Mouse (Mus musculus): ENCODE data around the gene Mief1. TPM values are rescaled to one million over a fixed set of nuclear protein-coding genes. Genes with fewer than 3 reads are reported as not detected.

Mief1 gene
- 44.4 and 44.5 TPM in 2 replicates for polyA plus RNA-seq (2016; fragmentation: Nextera tagmentation; extraction: Ambion mirVana)

DNA sequence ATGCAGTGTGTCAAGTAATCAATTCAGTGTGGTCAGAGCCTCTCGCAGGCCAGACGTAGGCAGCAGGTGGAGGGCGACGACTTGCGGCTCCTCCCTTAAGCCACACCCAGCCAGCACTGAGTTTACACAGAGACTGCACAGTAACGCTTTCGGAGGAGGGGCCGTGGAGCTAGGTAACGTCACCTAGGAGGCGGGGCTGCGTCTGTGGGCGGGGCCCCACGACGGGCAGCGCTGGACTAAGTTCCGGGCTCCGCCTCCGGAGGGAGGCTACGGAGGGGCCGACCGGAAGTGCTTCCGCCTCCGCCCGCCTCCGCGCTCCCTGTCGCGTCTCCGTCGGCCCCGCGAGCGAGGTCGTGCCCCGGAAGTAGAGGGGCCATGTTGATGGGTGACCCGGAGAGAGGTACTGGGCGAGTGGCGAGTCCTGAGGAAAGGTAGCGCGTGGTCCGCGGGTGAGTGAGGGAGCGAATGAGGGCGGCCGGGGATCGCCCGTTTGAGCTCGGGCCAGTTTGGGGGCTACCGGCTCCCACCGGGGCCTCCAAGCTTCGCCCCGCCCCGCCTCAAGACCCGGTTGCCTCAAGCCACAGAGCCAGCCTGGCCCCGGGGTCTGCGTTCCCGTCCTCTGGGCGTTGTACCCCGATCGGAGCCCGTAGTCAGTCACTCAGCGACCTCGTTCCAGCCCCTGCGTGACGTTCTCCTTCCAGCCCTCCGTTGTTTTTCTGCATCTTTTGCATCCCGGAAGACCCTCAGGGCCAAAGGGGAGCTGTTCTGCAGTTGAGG lies at the start of gene Mief1:
TSS of gene Mief1 (plus strand) at position 286 of the 777 bp plus-strand sequence.
- no peaks in the 10 kb centered on the region for H3K27me3 ChIP-seq (replicated peaks; ENCODE audit: low read depth, poor library complexity, severe bottlenecking)
- H3K27ac ChIP-seq (replicated peaks) = peak within 1 kb of the TSS; percentile 95
- under 1% methylated on average over 67 of the region's 67 CpGs for WGBS
- peaks cover 25% of the 10 kb centered on the region for H3K4me1 ChIP-seq
- peak; percentile 98 for DNase-seq (ENCODE audit: low spot score)
- no peaks in the 10 kb centered on the region for H3K9me3 ChIP-seq
- peak within 1 kb of the TSS; percentile 83 for H3K4me3 ChIP-seq
- H3K36me3 ChIP-seq (replicated peaks) = peaks cover 37% of the 10 kb centered on the region

DNA sequence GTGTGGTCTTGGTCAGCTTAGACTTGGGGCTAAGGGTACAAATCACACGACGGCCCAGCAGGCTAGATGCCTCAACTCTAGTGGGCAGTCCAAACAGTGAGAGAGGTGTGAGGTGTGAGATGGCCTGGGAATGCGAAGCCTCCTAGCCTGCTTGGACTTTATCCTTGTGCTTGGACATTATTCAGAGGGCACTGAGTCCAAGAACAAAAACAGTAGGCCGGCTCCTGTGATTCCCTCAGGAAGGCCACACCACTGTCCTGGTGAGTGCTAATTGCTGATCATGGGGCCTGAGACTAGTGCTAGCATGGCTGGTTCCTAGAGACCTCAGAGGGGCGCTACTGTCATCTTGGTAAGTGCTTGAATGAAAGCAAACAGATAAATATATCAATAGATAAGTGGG lies 44.9 kb upstream of the Mief1 start:
- Histone ChIP-seq H3K4me3 (no peak overlapping the region), H3K27ac (replicated peaks) (no peak overlapping the region), H3K9me3 (no peaks in the 10 kb centered on the region), H3K4me1 (peaks cover 17% of the 10 kb centered on the region), H3K27me3 (replicated peaks; ENCODE audit: low read depth, poor library complexity, severe bottlenecking) (no peaks in the 10 kb centered on the region), H3K36me3 (replicated peaks) (no peaks in the 10 kb centered on the region)
- no peak for DNase-seq (ENCODE audit: low spot score)
- 85% methylated on average over 5 of the region's 5 CpGs for WGBS

DNA sequence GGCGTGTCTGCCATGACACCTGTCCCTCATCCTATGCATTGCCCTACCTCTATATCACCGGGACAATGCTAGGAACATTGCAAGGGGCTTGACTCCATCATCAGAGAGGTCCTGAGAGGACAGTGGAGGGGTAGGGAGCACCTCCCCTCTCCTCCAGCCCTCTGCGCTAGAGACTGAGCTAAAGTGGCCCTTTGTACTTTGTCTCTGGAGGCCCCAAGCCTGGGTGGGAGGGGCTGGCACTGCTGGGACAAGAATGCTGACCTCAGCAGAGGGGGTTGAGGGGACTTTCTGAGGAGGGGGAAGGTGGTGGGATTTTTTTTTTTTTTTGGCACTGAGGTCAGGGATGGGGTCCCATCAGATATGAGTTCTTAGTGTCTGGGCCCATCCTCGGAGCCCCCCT lies 43.7 kb upstream of the Mief1 start:
- Histone ChIP-seq H3K27ac (replicated peaks) (no peak overlapping the region), H3K4me1 (peaks cover 17% of the 10 kb centered on the region), H3K4me3 (no peak overlapping the region), H3K36me3 (replicated peaks) (no peaks in the 10 kb centered on the region), H3K9me3 (no peaks in the 10 kb centered on the region), H3K27me3 (replicated peaks; ENCODE audit: low read depth, poor library complexity, severe bottlenecking) (no peaks in the 10 kb centered on the region)
- DNase-seq (ENCODE audit: low spot score) = no peak
- 66% methylated on average over 4 of the region's 4 CpGs for WGBS

DNA sequence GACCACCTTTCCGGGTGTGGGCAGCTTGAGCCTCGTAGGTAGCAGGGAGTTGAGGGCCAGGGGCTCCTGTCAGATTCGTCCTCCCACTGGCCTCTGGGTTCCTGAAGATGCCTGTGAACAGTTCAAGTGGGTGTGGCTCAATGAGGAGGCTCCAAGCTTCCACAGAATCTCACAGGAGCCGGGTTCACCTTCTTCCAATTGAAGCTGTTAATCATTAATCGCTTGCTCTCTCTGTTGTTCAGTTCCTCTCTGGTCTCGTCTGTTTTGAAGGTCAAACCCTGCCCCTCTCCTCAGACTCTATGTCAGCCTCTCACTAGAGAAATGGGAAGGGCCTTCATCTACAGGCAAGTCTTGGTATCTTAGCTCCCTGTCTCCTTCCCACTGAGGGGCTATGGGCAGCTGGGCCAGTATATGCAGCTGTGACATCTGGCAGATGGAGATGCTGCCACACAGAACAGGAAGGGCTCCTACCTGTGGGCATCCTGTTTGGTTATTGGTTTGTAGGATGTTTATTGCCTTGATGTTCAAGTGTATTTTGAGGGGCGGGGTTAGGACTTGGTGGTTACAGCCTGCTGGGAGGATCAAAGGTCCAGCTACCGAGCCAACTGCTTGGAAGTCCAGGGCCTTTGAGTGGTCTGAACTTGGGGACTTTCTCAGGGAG lies 42.1 kb upstream of the Mief1 start:
- H3K27ac ChIP-seq (replicated peaks) = no peak overlapping the region
- no peak overlapping the region for H3K4me3 ChIP-seq
- 80% methylated on average over 8 of the region's 8 CpGs for WGBS
- no peaks in the 10 kb centered on the region for H3K36me3 ChIP-seq (replicated peaks)
- H3K9me3 ChIP-seq = no peaks in the 10 kb centered on the region
- H3K4me1 ChIP-seq = peaks cover 17% of the 10 kb centered on the region
- H3K27me3 ChIP-seq (replicated peaks; ENCODE audit: low read depth, poor library complexity, severe bottlenecking) = no peaks in the 10 kb centered on the region
- DNase-seq (ENCODE audit: low spot score) = no peak

DNA sequence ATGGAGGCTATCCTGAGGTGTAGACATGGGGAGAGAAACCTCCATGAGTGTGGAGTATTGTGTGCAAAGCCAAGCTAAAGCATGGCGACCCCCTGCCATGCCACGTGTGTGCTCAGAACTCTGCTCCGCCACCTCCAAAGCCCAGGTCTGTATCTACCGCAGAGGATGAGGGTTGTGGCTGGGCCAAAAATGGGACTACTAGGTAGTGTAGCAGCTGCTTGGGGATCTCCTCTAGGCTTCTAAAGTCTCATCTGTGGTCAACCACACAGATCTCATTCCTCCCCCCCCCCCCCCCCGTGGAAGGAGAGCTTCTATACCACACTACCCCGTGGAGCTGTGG lies 41.6 kb upstream of the Mief1 start:
- H3K9me3 ChIP-seq = no peaks in the 10 kb centered on the region
- H3K36me3 ChIP-seq (replicated peaks) = peaks cover 2% of the 10 kb centered on the region; the same call in 1 of the 2 replicates
- 86% methylated on average over 6 of the region's 6 CpGs for WGBS
- no peak overlapping the region for H3K27ac ChIP-seq (replicated peaks)
- H3K27me3 ChIP-seq (replicated peaks; ENCODE audit: low read depth, poor library complexity, severe bottlenecking) = no peaks in the 10 kb centered on the region
- no peak overlapping the region for H3K4me3 ChIP-seq
- DNase-seq (ENCODE audit: low spot score) = no peak
- H3K4me1 ChIP-seq = peaks cover 17% of the 10 kb centered on the region

DNA sequence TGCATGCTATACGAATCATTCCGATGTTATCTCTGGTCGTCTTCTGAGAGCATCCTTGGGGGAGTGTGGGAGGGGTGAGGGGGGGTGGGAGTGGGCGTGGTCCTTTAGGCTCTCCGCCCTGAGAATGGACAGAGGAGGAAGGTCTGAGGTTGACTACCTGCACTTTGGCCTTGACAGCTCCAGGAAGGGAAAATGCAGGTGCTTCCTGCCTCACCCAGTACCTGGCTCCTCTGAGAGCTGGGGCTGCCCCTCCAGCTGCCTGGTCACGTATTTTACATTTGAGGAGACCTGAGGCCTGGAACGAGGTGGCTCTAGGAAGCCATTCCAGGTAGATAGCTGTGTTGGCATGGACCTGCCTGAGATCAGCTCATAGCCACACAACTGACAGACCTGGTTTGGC lies 41.0 kb upstream of the Mief1 start:
- Histone ChIP-seq H3K9me3 (no peaks in the 10 kb centered on the region), H3K27me3 (replicated peaks; ENCODE audit: low read depth, poor library complexity, severe bottlenecking) (no peaks in the 10 kb centered on the region), H3K27ac (replicated peaks) (no peak overlapping the region), H3K4me3 (no peak overlapping the region), H3K36me3 (replicated peaks) (peaks cover 8% of the 10 kb centered on the region; the same call in 1 of the 2 replicates), H3K4me1 (peaks cover 17% of the 10 kb centered on the region)
- no peak for DNase-seq (ENCODE audit: low spot score)
- WGBS = 87% methylated on average over 7 of the region's 7 CpGs

DNA sequence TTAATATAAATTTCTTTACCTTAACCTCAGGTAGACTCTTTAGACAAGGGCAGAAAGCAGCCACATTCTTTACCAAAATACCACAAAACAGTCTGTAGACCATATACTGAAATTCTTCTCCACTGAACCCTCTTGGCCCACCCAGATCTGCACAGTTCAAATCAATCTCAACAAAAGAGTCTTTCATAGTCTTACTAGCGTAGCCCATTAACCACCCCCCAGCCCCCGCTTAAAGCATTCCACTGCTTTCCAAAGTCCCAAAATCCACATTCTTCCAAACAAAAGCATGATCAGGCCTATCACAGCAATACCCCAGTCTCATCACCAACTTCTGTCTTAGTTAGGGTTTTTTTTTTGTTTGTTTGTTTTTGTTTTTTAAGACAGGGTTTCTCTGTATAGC lies 34.3 kb upstream of the Mief1 start:
- DNase-seq (ENCODE audit: low spot score) = no peak
- no peak overlapping the region for H3K27ac ChIP-seq (replicated peaks)
- no peaks in the 10 kb centered on the region for H3K27me3 ChIP-seq (replicated peaks; ENCODE audit: low read depth, poor library complexity, severe bottlenecking)
- 55% methylated on average over 2 of the region's 2 CpGs for WGBS
- H3K36me3 ChIP-seq (replicated peaks) = peaks cover 19% of the 10 kb centered on the region; the same call in 1 of the 2 replicates
- no peaks in the 10 kb centered on the region for H3K9me3 ChIP-seq
- no peak overlapping the region for H3K4me3 ChIP-seq
- peaks cover 10% of the 10 kb centered on the region; the same call in 1 of the 2 replicates for H3K4me1 ChIP-seq

DNA sequence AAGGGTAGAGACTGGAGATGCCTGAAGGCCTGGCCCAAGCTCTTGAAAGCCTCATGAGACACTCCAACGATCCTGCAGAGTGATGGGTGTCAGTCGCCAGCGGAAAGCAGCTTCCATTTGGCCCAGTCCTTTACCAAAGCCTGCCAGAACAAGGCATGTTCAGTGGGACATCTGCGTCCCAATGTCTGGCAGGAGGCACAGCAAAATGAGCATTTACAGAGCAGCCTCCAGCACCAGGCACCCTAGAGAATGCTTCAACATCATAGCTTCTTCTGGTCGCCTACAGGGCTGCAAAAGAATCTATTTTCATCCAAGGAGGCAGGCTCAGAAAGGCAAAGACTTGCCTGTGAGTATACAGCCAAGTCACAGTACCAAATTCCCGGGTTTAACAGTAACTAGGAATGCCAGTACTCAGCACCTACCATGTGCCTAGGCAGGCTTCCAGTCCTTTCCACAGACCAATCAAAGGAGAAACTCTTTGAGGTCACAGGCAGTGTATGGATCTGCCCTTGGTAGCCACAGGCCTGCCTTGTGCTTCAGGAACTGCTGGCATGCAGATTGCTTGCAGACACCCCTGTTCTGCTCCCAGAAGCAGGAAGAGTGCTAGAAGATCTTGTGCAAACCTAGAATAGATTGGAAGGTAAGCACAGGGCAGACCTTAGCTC lies 31.6 kb upstream of the Mief1 start:
- no peaks in the 10 kb centered on the region for H3K27me3 ChIP-seq (replicated peaks; ENCODE audit: low read depth, poor library complexity, severe bottlenecking)
- DNase-seq (ENCODE audit: low spot score) = no peak
- 89% methylated on average over 6 of the region's 6 CpGs for WGBS
- no peaks in the 10 kb centered on the region for H3K9me3 ChIP-seq
- peaks cover 10% of the 10 kb centered on the region; the same call in 1 of the 2 replicates for H3K4me1 ChIP-seq
- peaks cover 23% of the 10 kb centered on the region for H3K36me3 ChIP-seq (replicated peaks)
- H3K27ac ChIP-seq (replicated peaks) = no peak overlapping the region
- no peak overlapping the region for H3K4me3 ChIP-seq

DNA sequence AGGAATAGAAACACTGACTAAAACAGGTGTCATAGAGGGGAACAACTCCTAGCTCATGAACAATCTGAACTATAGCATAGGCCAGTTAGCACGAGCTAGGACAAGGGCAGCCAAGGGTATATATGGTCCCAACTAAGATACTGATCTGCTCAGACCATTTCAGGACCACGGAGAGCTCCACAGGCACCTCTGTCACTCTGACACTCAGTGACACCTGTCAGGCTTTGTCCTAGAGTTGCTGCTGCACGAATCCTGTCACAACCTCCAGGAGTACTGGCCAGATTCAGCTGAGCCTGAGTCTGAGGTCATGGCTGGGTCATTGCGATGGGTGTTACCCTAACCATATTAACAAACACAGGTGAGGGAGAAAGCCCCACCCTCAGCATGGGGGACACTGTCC lies 30.4 kb upstream of the Mief1 start:
- no peak overlapping the region for H3K27ac ChIP-seq (replicated peaks)
- no peak overlapping the region for H3K4me3 ChIP-seq
- H3K9me3 ChIP-seq = no peaks in the 10 kb centered on the region
- H3K27me3 ChIP-seq (replicated peaks; ENCODE audit: low read depth, poor library complexity, severe bottlenecking) = no peaks in the 10 kb centered on the region
- H3K4me1 ChIP-seq = peaks cover 13% of the 10 kb centered on the region
- peaks cover 13% of the 10 kb centered on the region for H3K36me3 ChIP-seq (replicated peaks)
- peak; percentile 65 for DNase-seq (ENCODE audit: low spot score)
- 36% methylated on average over 4 of the region's 4 CpGs for WGBS

DNA sequence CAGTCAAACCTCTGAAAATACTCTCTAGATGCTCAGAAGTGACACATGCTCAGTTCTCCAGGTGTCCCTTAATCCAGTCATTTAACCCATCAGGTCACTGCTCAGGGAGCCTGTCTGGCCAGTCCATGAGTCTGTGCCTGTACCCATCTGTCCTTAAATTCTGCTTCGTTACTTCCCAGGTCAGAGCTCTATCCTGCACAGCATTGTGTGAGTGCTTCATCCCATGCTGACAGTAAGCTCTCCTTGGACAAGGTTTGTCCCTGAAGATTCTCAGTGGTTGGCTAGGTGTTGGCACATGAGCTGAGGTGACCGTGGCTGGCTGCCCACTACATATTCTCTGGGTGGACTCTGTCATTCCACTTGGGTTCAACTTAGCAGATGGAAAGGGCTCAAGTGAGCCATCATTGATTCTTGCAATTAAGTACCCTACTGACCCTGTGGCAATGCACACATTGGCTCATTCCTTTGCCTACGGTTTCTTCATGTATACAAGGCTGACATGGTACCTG lies 27.7 kb upstream of the Mief1 start:
- peaks cover 17% of the 10 kb centered on the region for H3K4me1 ChIP-seq
- no peak overlapping the region for H3K4me3 ChIP-seq
- no peak overlapping the region for H3K27ac ChIP-seq (replicated peaks)
- peaks cover 12% of the 10 kb centered on the region for H3K36me3 ChIP-seq (replicated peaks)
- H3K9me3 ChIP-seq = no peaks in the 10 kb centered on the region
- no peak for DNase-seq (ENCODE audit: low spot score)
- no peaks in the 10 kb centered on the region for H3K27me3 ChIP-seq (replicated peaks; ENCODE audit: low read depth, poor library complexity, severe bottlenecking)
- 88% methylated on average over 3 of the region's 3 CpGs for WGBS

DNA sequence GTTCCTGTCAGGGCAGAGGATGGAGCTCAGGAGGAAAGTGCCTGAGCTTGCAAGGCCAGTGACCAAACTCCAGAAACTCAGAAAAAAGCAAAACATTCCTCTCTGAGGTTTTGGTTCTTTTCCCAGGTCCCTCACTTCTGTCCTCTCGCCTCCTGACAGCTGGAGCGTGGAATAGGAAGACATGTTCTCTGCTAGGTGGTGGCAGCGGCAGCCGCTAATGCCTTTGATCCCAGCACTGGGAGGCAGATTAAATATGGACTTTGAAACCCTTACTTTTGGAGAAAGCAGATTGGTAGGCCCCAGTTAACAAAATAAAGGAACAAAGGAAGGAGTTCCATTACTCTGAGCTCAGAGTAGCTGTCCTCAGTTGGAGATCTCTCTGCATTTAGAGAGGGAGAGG lies 25.4 kb upstream of the Mief1 start:
- Histone ChIP-seq H3K4me3 (no peak overlapping the region), H3K9me3 (no peaks in the 10 kb centered on the region), H3K4me1 (peaks cover 8% of the 10 kb centered on the region), H3K27ac (replicated peaks) (no peak overlapping the region), H3K27me3 (replicated peaks; ENCODE audit: low read depth, poor library complexity, severe bottlenecking) (no peaks in the 10 kb centered on the region), H3K36me3 (replicated peaks) (peaks cover 35% of the 10 kb centered on the region)
- WGBS = 24% methylated on average over 4 of the region's 4 CpGs
- no peak for DNase-seq (ENCODE audit: low spot score)

DNA sequence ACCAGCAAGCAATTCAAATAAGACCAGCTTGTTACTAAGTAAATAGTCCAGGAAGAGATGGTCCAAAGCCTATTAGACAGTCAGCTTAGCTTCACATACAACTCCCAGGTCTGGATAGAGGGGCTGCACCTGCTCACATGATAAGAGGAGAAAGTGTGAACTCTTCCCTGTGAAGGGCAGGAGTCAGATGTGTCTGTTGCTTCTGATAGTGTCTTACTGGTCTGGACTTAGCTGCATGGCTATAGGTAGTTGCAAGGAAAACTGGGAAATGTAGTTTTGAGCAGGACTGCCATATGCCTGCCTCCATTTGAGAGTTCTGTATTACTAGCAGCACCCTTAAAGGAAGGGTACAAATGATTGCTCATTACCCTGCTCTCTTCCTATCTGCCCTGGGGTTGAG lies 20.1 kb upstream of the Mief1 start:
- Histone ChIP-seq H3K4me3 (no peak overlapping the region), H3K4me1 (peaks cover 11% of the 10 kb centered on the region), H3K9me3 (no peaks in the 10 kb centered on the region), H3K36me3 (replicated peaks) (peaks cover 46% of the 10 kb centered on the region), H3K27me3 (replicated peaks; ENCODE audit: low read depth, poor library complexity, severe bottlenecking) (no peaks in the 10 kb centered on the region), H3K27ac (replicated peaks) (no peak overlapping the region)
- DNase-seq (ENCODE audit: low spot score) = no peak

Data from embryonic facial prominence, embryonic 10.5 days (tissue).